Mouse (Mus musculus) cerebellum, adult 11 months (tissue): ENCODE measurements around the gene Prkg1.

Source experiments
- DNase-seq: peaks from one replicate; pipeline ENCODE4 v3.0.0; 2022

Prkg1 gene

GRCm38 (mm10) chr19:31132614-31133013 lies 632.2 kb downstream of the Prkg1 start:
- DNase-seq = no peak

- DNase-seq = no peak
These were observed 640.2 kb downstream of the Prkg1 start for GRCm38 (mm10) chr19:31124628-31125027.

GRCm38 (mm10) chr19:31114690-31115089 lies 650.1 kb downstream of the Prkg1 start:
- DNase-seq = no peak

- no peak for DNase-seq
These were observed 657.8 kb downstream of the Prkg1 start for GRCm38 (mm10) chr19:31106835-31107554.

GRCm38 (mm10) chr19:31106036-31106435 lies 658.8 kb downstream of the Prkg1 start:
- no peak for DNase-seq

GRCm38 (mm10) chr19:31104764-31105163 lies 660.1 kb downstream of the Prkg1 start:
- no peak for DNase-seq

GRCm38 (mm10) chr19:31099369-31099768 lies 665.5 kb downstream of the Prkg1 start:
- no peak for DNase-seq

GRCm38 (mm10) chr19:31097857-31098256 lies 667.0 kb downstream of the Prkg1 start:
- no peak for DNase-seq

- peak; percentile 33 for DNase-seq
These were observed 681.1 kb downstream of the Prkg1 start for GRCm38 (mm10) chr19:31083761-31084160.

- DNase-seq = peak; percentile 99
These were observed 682.0 kb downstream of the Prkg1 start, which contains the start of gene Cstf2t for GRCm38 (mm10) chr19:31082662-31083429. Gene Cstf2t, plus strand, starts transcription at chr19:31082837.

GRCm38 (mm10) chr19:31082226-31082625 lies 682.6 kb downstream of the Prkg1 start:
- no peak for DNase-seq

GRCm38 (mm10) chr19:31078241-31078640 lies 686.6 kb downstream of the Prkg1 start:
- DNase-seq = no peak

GRCm38 (mm10) chr19:31076106-31076505 lies 688.7 kb downstream of the Prkg1 start:
- no peak for DNase-seq

GRCm38 (mm10) chr19:31074717-31075063 lies 690.1 kb downstream of the Prkg1 start:
- no peak for DNase-seq

GRCm38 (mm10) chr19:31073959-31074716 lies 690.7 kb downstream of the Prkg1 start:
- no peak for DNase-seq

- DNase-seq = no peak
These were observed 699.5 kb downstream of the Prkg1 start for GRCm38 (mm10) chr19:31065206-31065781.

GRCm38 (mm10) chr19:31064740-31065139 lies 700.1 kb downstream of the Prkg1 start:
- DNase-seq = no peak

- DNase-seq = no peak
These were observed 718.2 kb downstream of the Prkg1 start for GRCm38 (mm10) chr19:31046601-31047000.

- DNase-seq = no peak
These were observed 723.6 kb downstream of the Prkg1 start for GRCm38 (mm10) chr19:31040948-31041847.

GRCm38 (mm10) chr19:31038951-31039350 lies 725.9 kb downstream of the Prkg1 start:
- no peak for DNase-seq

GRCm38 (mm10) chr19:31031596-31031995 lies 733.2 kb downstream of the Prkg1 start:
- DNase-seq = no peak

GRCm38 (mm10) chr19:31026797-31027196 lies 738.0 kb downstream of the Prkg1 start:
- DNase-seq = no peak
